Mouse (Mus musculus) small intestine, adult 2 months (tissue): ENCODE data around the gene Shisal2a.

Experiments used
- CTCF ChIP-seq: fragments of 200-500 bp; IDR thresholded peaks from 2 replicates; pipeline ENCODE4 v1.5.1; 2012; ENCODE audit warnings: low read depth, mild to moderate bottlenecking, control low read depth, inconsistent platforms, low read length, moderate library complexity, mixed read lengths; ENCODE audit not compliant: insufficient replicate concordance, insufficient read length; ENCODE audit errors: extremely low read depth
- POLR2A ChIP-seq: fragments of 200-500 bp; IDR thresholded peaks from 2 replicates; pipeline ENCODE4 v1.6.1; 2012; ENCODE audit warnings: low read depth, mild to moderate bottlenecking, control low read depth, inconsistent platforms, low read length, moderate library complexity

GRCm38 (mm10) chr4:108380146-108380545 lies 3.0 kb downstream of the Shisal2a start:
- no peak for TF ChIP-seq POLR2A
- no peak for TF ChIP-seq CTCF
